Mouse (Mus musculus) MEL (cell line): Measurements from ENCODE around the gene Pbxip1. TPM values are rescaled to one million over a fixed set of nuclear protein-coding genes. Genes with fewer than 3 reads are reported as not detected.

Experiments used
- DNase-seq: peaks from one replicate; pipeline ENCODE4 v3.0.0; 2011; ENCODE audit warnings: low read depth, low spot score
- H3K27ac ChIP-seq: 2 replicates; pipeline ENCODE4 v1.5.1; 2012; ENCODE audit warnings: low read depth, mild to moderate bottlenecking, control low read depth, low read length, moderate library complexity; ENCODE audit not compliant: control insufficient read depth
- H3K27me3 ChIP-seq, 2 experiments: fragments of 150-350 bp in 1 of 2; sonication (generic) in 1 of 2; 2 replicates each; pipeline ENCODE4 v1.6.1; 2012; ENCODE audit warnings: low read length in 2 of 2, mild to moderate bottlenecking in 2 of 2, improper control_type of control experiment in 1 of 2, moderate library complexity in 1 of 2; ENCODE audit not compliant: insufficient read depth in 2 of 2, control insufficient read depth in 1 of 2
- H3K36me3 ChIP-seq, 2 experiments: 2 replicates each; pipeline ENCODE4 v1.6.1; 2012 to 2014; ENCODE audit warnings: low read length in 2 of 2, improper control_type of control experiment in 1 of 2, inconsistent platforms in 1 of 2, mild to moderate bottlenecking in 1 of 2; ENCODE audit not compliant: insufficient read depth in 2 of 2, control insufficient read depth in 1 of 2
- H3K4me1 ChIP-seq, 2 experiments: fragments of 150-350 bp in 1 of 2; sonication (generic) in 1 of 2; 2 replicates each; pipeline ENCODE4 v1.6.1; 2012; ENCODE audit warnings: low read length in 2 of 2, improper control_type of control experiment in 1 of 2, mild to moderate bottlenecking in 1 of 2; ENCODE audit not compliant: insufficient read depth in 2 of 2, control insufficient read depth in 1 of 2
- H3K4me3 ChIP-seq, 2 experiments: fragments of 150-350 bp in 1 of 2; sonication (generic) in 1 of 2; 2 replicates each; pipeline ENCODE4 v1.5.1; 2012; ENCODE audit warnings: low read depth in 2 of 2, low read length in 2 of 2, mild to moderate bottlenecking in 2 of 2, moderate library complexity in 2 of 2, control low read depth in 1 of 2, improper control_type of control experiment in 1 of 2; ENCODE audit not compliant: control insufficient read depth in 1 of 2, insufficient read depth in 1 of 2
- H3K79me2 ChIP-seq: 2 replicates; pipeline ENCODE4 v1.6.1; 2012; ENCODE audit warnings: mild to moderate bottlenecking, low read length, moderate library complexity; ENCODE audit not compliant: control insufficient read depth, poor library complexity, insufficient read depth
- H3K9ac ChIP-seq: 2 replicates; pipeline ENCODE4 v1.6.1; 2012; ENCODE audit warnings: low read depth, mild to moderate bottlenecking, control low read depth, low read length, moderate library complexity; ENCODE audit not compliant: control insufficient read depth, poor library complexity, severe bottlenecking
- H3K9me3 ChIP-seq: fragments of 150-350 bp; sonication (generic); replicated peaks from 2 replicates; pipeline ENCODE4 v1.6.1; 2012; ENCODE audit warnings: mild to moderate bottlenecking, low read length, improper control_type of control experiment, moderate library complexity; ENCODE audit not compliant: insufficient read depth
- ELF1 ChIP-seq: IDR thresholded peaks from 2 replicates; pipeline ENCODE4 v1.6.1; 2014; ENCODE audit warnings: low read depth, mild to moderate bottlenecking, inconsistent platforms, low read length, improper control_type of control experiment, moderate library complexity
- HCFC1 ChIP-seq: IDR thresholded peaks from 2 replicates; pipeline ENCODE4 v1.6.1; 2012; ENCODE audit warnings: low read depth, mild to moderate bottlenecking, inconsistent platforms, low read length, improper control_type of control experiment, moderate library complexity
- KAT2A ChIP-seq: conservative IDR thresholded peaks from 2 replicates; pipeline ENCODE4 v1.6.1; 2012; ENCODE audit warnings: low read depth, low read length, improper control_type of control experiment, inconsistent platforms
- MYB ChIP-seq: IDR thresholded peaks from 2 replicates; pipeline ENCODE4 v1.6.1; 2011; ENCODE audit warnings: mild to moderate bottlenecking, low read depth, low read length, improper control_type of control experiment
- MYC ChIP-seq: IDR thresholded peaks from 2 replicates; pipeline ENCODE4 v1.6.1; 2011; ENCODE audit warnings: low read depth, mild to moderate bottlenecking, low read length, improper control_type of control experiment, moderate library complexity
- NRF1 ChIP-seq: IDR thresholded peaks from 2 replicates; pipeline ENCODE4 v1.6.1; 2014; ENCODE audit warnings: low read depth, mild to moderate bottlenecking, inconsistent platforms, low read length, improper control_type of control experiment, moderate library complexity; ENCODE audit not compliant: poor library complexity, insufficient read depth, severe bottlenecking
- POLR2A ChIP-seq, 2 experiments: IDR thresholded peaks; 2 replicates each; pipeline ENCODE4 v1.6.1; 2011 to 2012; ENCODE audit warnings: low read length in 2 of 2, mild to moderate bottlenecking in 2 of 2, control low read depth in 1 of 2, improper control_type of control experiment in 1 of 2, low read depth in 1 of 2, moderate library complexity in 1 of 2; ENCODE audit not compliant: control insufficient read depth in 1 of 2, insufficient read depth in 1 of 2, poor library complexity in 1 of 2
- POLR2AphosphoS2 ChIP-seq: IDR thresholded peaks from 2 replicates; pipeline ENCODE4 v1.6.1; 2011; ENCODE audit warnings: low read length, improper control_type of control experiment
- SIN3A ChIP-seq: IDR thresholded peaks from 2 replicates; pipeline ENCODE4 v1.6.1; 2012; ENCODE audit warnings: low read length, improper control_type of control experiment, inconsistent platforms
- SMC3 ChIP-seq: IDR thresholded peaks from 2 replicates; pipeline ENCODE4 v1.6.1; 2011; ENCODE audit warnings: low read depth, low read length, improper control_type of control experiment
- TBP ChIP-seq: IDR thresholded peaks from 2 replicates; pipeline ENCODE4 v1.8.0; 2011; ENCODE audit warnings: low read depth, low read length, improper control_type of control experiment
- UBTF ChIP-seq: IDR thresholded peaks from 2 replicates; pipeline ENCODE4 v1.6.1; 2012; ENCODE audit warnings: low read depth, mild to moderate bottlenecking, inconsistent platforms, low read length, improper control_type of control experiment, moderate library complexity, borderline replicate concordance; ENCODE audit not compliant: insufficient read depth
- USF2 ChIP-seq, 2 experiments: IDR thresholded peaks; 2 replicates each; pipeline ENCODE4 v1.6.1; 2011 to 2012; ENCODE audit warnings: improper control_type of control experiment in 2 of 2, low read length in 2 of 2, borderline replicate concordance in 1 of 2, inconsistent platforms in 1 of 2, low read depth in 1 of 2, mild to moderate bottlenecking in 1 of 2; ENCODE audit not compliant: insufficient read depth in 1 of 2
- polyA plus RNA-seq, 2 experiments: library from polyadenylated mRNA; stranded (reverse) in 1 of 2; unstranded in 1 of 2; fragments of >175 nt in 1 of 2; fragments of >200 nt in 1 of 2; gene quantifications; 2 replicates each; pipeline versions ENCODE4 v1.2.1 to v1.2.4; 2012; ENCODE audit warnings: low replicate concordance in 2 of 2, low read depth in 1 of 2; ENCODE audit not compliant: insufficient read length in 2 of 2, insufficient read depth in 1 of 2, missing spikeins in 1 of 2
- total RNA-seq: library from RNA; depleted of rRNA; stranded (reverse); fragments of 300-350 nt; gene quantifications from 2 replicates; pipeline ENCODE4 v1.2.3, GENCODE M21; 2012

Pbxip1 gene
- total and polyA plus RNA-seq, 3 experiments: 4.8 to 10.7 TPM; not detected in 1

DNA sequence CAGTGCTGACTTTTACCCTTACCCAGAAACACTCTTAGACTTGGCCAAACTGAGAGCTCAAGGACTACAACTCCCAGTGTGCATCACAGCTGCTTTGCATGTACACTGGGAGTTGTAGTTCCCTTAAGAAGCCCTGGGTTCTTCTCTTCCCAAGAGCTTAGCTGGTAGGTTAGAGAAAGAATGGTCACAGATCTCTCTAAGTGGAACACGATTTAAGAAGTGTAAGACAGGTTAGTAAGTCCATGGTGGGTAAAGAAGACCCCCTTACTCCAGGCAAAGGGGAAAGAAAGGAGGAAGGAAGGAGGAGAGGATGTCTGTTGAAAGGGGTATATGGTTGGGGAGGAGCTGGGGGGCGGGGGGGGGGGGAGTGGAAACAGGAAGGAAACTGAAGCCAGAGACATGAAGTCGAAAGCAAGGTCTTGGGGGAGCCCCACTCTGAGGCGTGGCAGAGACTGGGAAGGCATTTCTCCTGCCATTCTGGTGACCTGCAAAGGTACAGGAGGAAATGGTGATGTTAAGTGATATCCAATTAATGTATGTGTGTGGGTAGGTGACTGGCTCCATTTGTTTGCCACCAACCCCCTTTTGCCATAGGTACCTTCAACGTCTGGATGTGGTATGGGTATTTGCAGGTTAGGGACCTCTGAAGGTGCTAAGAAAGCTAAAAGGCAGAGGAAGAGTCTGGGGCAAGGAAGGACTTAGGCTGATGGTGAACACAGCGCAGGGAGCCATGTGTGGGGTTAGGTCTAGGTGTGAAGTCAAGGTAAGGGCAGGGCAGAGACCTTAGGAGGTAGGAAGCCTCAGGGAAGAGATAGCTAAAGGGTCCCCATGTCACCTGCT is 47.4 kb upstream of the Pbxip1 start:
- DNase-seq: peak; percentile 85
- 0 out of 2 replicates have a peak, but pooled peaks have one; percentile 41 for TF ChIP-seq TBP
- no peak for TF ChIP-seq MYB
- 0 out of 2 replicates have a peak, but pooled peaks have one; percentile 4 for TF ChIP-seq ELF1
- no peak for TF ChIP-seq SMC3
- TF ChIP-seq SIN3A: peak; percentile 2; the same call in 1 of the 2 replicates
- TF ChIP-seq POLR2A (IDR thresholded peaks at IDR 0.05; ENCODE audit: control insufficient read depth in 1 of 2, insufficient read depth in 1 of 2, low read depth in 1 of 2, low read length in 2 of 2, poor library complexity in 1 of 2): no peak
- TF ChIP-seq HCFC1: peak; percentile 100
- TF ChIP-seq USF2 (IDR thresholded peaks at IDR 0.05; ENCODE audit: borderline replicate concordance in 1 of 2, insufficient read depth in 1 of 2, low read depth in 1 of 2, low read length in 2 of 2): no peak
- peak; percentile 98 for TF ChIP-seq KAT2A
- TF ChIP-seq UBTF: no peak
- no peak for TF ChIP-seq NRF1
- TF ChIP-seq, all 39 proteins: peak for 5
- Histone ChIP-seq H3K4me3 (no peak overlapping the region), H3K4me1 (peaks cover 11 to 36% of the 10 kb centered on the region in 2 experiments), H3K79me2 (peaks cover 16% of the 10 kb centered on the region), H3K9me3 (no peaks in the 10 kb centered on the region), H3K9ac (no peak overlapping the region), H3K27ac (peak overlapping the region; percentile 46), H3K27me3 (no peaks in the 10 kb centered on the region), H3K36me3 (peaks cover 0 to 30% of the 10 kb centered on the region in 2 experiments; a peak in 2 of 4 replicates)

DNA sequence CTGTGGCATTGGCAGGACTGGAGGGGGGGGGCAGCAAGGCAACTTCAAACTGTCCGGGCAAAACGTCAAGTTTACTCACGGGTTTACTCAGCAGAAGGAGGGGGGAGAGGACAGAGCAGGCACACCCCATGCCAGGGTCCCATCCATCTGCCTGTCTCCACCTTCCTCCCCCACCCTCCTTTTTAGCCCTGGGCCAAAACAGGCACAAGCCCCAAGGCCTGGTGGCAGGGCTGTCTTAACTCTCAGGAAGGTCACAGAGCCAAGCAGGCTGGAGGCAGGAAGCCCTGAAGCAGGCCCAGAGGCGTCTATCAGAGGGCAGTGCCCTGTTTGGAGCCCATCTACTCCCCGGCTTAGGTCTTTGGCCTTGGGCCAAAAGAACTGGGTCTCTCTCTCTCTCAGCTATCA is 46.4 kb upstream of the Pbxip1 start:
- peaks cover 16% of the 10 kb centered on the region for H3K79me2 ChIP-seq
- TF ChIP-seq POLR2A (IDR thresholded peaks at IDR 0.05; ENCODE audit: control insufficient read depth in 1 of 2, insufficient read depth in 1 of 2, low read depth in 1 of 2, low read length in 2 of 2, poor library complexity in 1 of 2): no peak
- no peak for TF ChIP-seq MYB
- no peak for TF ChIP-seq MYC
- TF ChIP-seq POLR2AphosphoS2: no peak
- H3K9ac ChIP-seq: peak overlapping the region; percentile 32
- H3K4me3 ChIP-seq: no peak overlapping the region
- no peaks in the 10 kb centered on the region for H3K9me3 ChIP-seq
- H3K27me3 ChIP-seq: no peaks in the 10 kb centered on the region
- peaks cover 11 to 37% of the 10 kb centered on the region in 2 experiments for H3K4me1 ChIP-seq
- H3K27ac ChIP-seq: peak overlapping the region; percentile 54
- no peak for DNase-seq
- H3K36me3 ChIP-seq: peaks cover 0 to 30% of the 10 kb centered on the region in 2 experiments; a peak in 2 of 4 replicates
